Mouse (Mus musculus) hindbrain, postnatal 0 days (tissue): ENCODE data around the gene Scaf4. TPM values are rescaled to one million over a fixed set of nuclear protein-coding genes. Genes with fewer than 3 reads are reported as not detected.

Experiments
- ATAC-seq: fragments of 200-750 bp; cut with Nextera tagmentation; 2 replicates; pipeline ENCODE4 v1.8.0; 2017; ENCODE audit warnings: mild to moderate bottlenecking, moderate TSS enrichment, moderate library complexity
- DNase-seq: peaks from one replicate; pipeline ENCODE4 v3.0.0-alpha.2; 2015; ENCODE audit warnings: low spot score
- H3K27ac ChIP-seq: fragments of 300-500 bp; sonication (generic); 2 replicates; pipeline ENCODE4 v1.5.1; 2014; ENCODE audit warnings: mild to moderate bottlenecking
- H3K27me3 ChIP-seq: fragments of 300-500 bp; sonication (generic); 2 replicates; pipeline ENCODE4 v1.6.1; 2014; ENCODE audit warnings: low read length, mixed read lengths; ENCODE audit not compliant: insufficient read depth
- H3K36me3 ChIP-seq: fragments of 300-500 bp; sonication (generic); 2 replicates; pipeline ENCODE4 v1.6.1; 2014; ENCODE audit warnings: low read length, mixed read lengths; ENCODE audit not compliant: insufficient read depth
- H3K4me1 ChIP-seq: fragments of 300-500 bp; sonication (generic); 2 replicates; pipeline ENCODE4 v1.6.1; 2014; ENCODE audit warnings: antibody characterized with exemption, low read length, mixed read lengths; ENCODE audit not compliant: insufficient read depth
- H3K4me2 ChIP-seq: fragments of 300-500 bp; sonication (generic); 2 replicates; pipeline ENCODE4 v1.6.1; 2014; ENCODE audit warnings: low read depth, mild to moderate bottlenecking, low read length, moderate library complexity, mixed read lengths
- H3K4me3 ChIP-seq: fragments of 300-500 bp; sonication (generic); 2 replicates; pipeline ENCODE4 v1.5.1; 2014; ENCODE audit warnings: low read length
- H3K9ac ChIP-seq: fragments of 300-500 bp; sonication (generic); replicated peaks from 2 replicates; pipeline ENCODE4 v1.6.1; 2014; ENCODE audit warnings: mild to moderate bottlenecking, low read length, moderate library complexity, mixed read lengths
- H3K9me3 ChIP-seq: fragments of 300-500 bp; sonication (generic); 2 replicates; pipeline ENCODE4 v1.6.1; 2016; ENCODE audit warnings: low read length, mixed read lengths
- CTCF ChIP-seq: IDR thresholded peaks from 2 replicates; pipeline ENCODE4 v1.5.1; 2016; ENCODE audit warnings: antibody characterized with exemption, control low read depth, low read depth
- WGBS: fragments of 180-500 bp; shearing (Covaris S2); extraction: QIAGEN DNeasy Blood & Tissue Kit; methylation state at CpG from one replicate; pipeline ENCODE4 v1.1.7; 2014; 5-methylcytosine and 5-hydroxymethylcytosine counted together
- polyA plus RNA-seq: library from polyadenylated mRNA; unstranded; fragments of >200 nt; fragmentation: Nextera tagmentation; extraction: Ambion mirVana; gene quantifications from 2 replicates; pipeline ENCODE4 v1.2.1, GENCODE M21; 2015
- total RNA-seq: library from RNA; depleted of rRNA; stranded (reverse); fragments of >200 nt; gene quantifications from 2 replicates; pipeline ENCODE4 v1.2.3, GENCODE M21; 2014

Gene Scaf4
- total and polyA plus RNA-seq, 2 experiments from 2014 or later = 16.8 TPM

DNA sequence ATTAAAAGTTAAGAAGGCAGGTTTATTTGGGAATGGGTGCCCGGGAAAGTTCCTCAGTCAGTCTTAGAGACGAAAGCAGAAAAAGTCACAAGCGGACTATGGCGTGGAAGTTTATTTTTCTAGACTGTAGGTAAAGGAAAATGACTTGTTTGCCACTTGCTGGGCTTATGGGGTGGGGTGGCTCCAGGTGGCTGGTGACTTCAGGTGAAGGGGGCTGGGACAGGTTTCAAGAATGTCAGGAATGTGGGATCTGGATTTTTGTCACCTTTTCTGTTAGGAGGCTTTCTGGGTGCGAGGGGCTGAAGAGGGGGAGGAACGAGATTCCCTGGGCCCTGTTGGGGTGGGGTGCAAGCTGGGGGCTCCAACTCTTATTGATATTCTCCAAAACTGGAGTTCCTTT, 7.4 kb upstream of the Scaf4 start:
- DNase-seq (no peak), ATAC-seq (no peak)
- no peak overlapping the region for H3K4me3 ChIP-seq
- no peak overlapping the region for H3K27ac ChIP-seq
- no peak overlapping the region for H3K9ac ChIP-seq
- H3K27me3 ChIP-seq = no peaks in the 10 kb centered on the region
- no peak for TF ChIP-seq CTCF
- no peak overlapping the region for H3K4me2 ChIP-seq
- H3K4me1 ChIP-seq = no peaks in the 10 kb centered on the region
- 69% methylated on average over 6 of the region's 6 CpGs for WGBS
- 0 out of 2 replicates have a peak, but pooled peaks cover 2% of the 10 kb centered on the region for H3K9me3 ChIP-seq
- no peaks in the 10 kb centered on the region for H3K36me3 ChIP-seq

DNA sequence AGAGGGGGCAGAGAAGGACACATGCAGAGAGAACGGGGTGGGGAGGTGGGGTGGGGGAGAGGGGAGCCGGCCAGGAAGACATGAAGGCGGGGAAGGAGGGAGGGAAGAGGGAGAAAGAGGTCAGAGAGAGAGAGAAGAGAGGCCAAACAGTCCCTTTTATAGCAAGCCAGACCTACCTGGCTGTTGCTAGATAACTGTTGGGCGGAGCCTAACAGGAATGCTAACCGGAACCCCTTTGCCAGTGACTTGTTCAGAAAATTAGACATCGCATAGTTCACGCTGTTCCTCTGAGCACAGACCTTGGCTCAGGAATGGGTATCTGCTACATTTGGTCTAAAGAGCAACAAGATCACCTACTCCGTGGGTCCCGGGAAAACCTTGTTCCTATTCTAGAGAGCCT, 6.7 kb upstream of the Scaf4 start:
- 64% methylated on average over 9 of the region's 9 CpGs for WGBS
- no peak for ATAC-seq
- H3K4me3 ChIP-seq = no peak overlapping the region
- no peaks in the 10 kb centered on the region for H3K36me3 ChIP-seq
- no peak for TF ChIP-seq CTCF
- no peak overlapping the region for H3K27ac ChIP-seq
- H3K9me3 ChIP-seq = 0 out of 2 replicates have a peak, but pooled peaks cover 2% of the 10 kb centered on the region
- no peak for DNase-seq
- no peaks in the 10 kb centered on the region for H3K27me3 ChIP-seq
- H3K4me2 ChIP-seq = no peak overlapping the region
- no peaks in the 10 kb centered on the region for H3K4me1 ChIP-seq
- H3K9ac ChIP-seq = no peak overlapping the region

DNA sequence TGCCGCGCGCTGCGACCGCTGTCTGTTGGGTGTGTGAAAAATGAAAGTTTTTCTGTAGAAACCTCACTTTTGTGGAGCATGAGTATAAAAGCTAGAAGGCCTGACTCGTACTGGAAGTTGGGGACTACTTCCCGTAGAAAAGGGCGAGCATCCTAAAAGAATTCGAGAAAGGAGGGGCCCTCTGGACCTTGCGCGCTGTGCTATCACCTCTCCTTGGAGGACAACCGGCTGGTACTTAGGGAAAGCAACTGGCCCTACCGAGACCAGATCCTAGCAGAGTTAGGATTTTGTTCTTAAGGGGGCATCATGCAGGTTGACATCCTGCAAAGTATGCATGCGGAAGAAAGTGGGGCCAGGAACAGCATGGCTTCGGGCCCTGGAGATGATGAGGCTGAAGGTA, 613 bp upstream of the Scaf4 start:
- DNase-seq (no peak), ATAC-seq (no peak)
- WGBS = 4% methylated on average over 15 of the region's 15 CpGs
- H3K36me3 ChIP-seq = no peaks in the 10 kb centered on the region
- peak overlapping the region; percentile 95 for H3K4me2 ChIP-seq
- no peak for TF ChIP-seq CTCF
- H3K9me3 ChIP-seq = no peaks in the 10 kb centered on the region
- H3K9ac ChIP-seq = peak overlapping the region; percentile 99
- H3K27ac ChIP-seq = peak overlapping the region; percentile 94; the same call in 1 of the 2 replicates
- peak overlapping the region; percentile 100 for H3K4me3 ChIP-seq
- H3K4me1 ChIP-seq = peaks cover 9% of the 10 kb centered on the region
- no peaks in the 10 kb centered on the region for H3K27me3 ChIP-seq

DNA sequence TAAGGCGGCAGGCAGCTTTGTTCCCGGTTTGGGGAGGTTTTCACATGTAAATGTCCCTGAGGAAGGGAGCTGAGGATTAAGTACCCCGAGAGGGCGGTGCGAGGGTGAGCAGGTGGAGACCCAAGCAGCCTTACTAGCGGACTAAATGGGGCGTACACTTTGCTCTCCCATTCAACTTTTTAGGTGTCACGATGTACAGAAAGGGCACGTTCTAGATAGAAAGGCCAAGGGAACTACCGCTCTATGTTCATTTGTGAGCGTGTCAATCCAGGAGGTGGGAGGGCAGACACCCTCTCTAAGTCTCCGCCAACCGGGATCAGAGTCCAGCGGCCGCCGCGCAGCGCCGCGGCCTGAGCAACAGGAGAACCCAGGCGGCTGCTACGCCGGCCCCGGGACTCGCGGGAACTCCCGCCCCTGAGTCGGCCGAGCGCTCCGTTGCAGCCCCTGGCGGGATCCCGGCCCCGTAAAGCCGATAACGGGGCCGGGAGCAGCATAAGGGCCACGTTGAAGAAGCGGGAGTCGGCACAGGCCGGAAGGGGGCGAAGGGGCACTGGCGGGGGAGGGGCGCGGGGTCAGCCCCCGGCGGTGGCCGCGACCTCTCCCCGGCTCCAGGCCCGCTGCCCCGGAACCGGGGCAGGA, 918 bp downstream of the Scaf4 start:
- no peaks in the 10 kb centered on the region for H3K36me3 ChIP-seq
- ATAC-seq = peak; percentile 7
- H3K27ac ChIP-seq = peak overlapping the region; percentile 94
- WGBS = under 1% methylated on average over 53 of the region's 53 CpGs
- peaks cover 9% of the 10 kb centered on the region for H3K4me1 ChIP-seq
- peak overlapping the region; percentile 99 for H3K9ac ChIP-seq
- TF ChIP-seq CTCF = no peak
- no peaks in the 10 kb centered on the region for H3K9me3 ChIP-seq
- no peaks in the 10 kb centered on the region for H3K27me3 ChIP-seq
- peak overlapping the region; percentile 95 for H3K4me2 ChIP-seq
- DNase-seq = peak; percentile 48
- H3K4me3 ChIP-seq = peak overlapping the region; percentile 100

DNA sequence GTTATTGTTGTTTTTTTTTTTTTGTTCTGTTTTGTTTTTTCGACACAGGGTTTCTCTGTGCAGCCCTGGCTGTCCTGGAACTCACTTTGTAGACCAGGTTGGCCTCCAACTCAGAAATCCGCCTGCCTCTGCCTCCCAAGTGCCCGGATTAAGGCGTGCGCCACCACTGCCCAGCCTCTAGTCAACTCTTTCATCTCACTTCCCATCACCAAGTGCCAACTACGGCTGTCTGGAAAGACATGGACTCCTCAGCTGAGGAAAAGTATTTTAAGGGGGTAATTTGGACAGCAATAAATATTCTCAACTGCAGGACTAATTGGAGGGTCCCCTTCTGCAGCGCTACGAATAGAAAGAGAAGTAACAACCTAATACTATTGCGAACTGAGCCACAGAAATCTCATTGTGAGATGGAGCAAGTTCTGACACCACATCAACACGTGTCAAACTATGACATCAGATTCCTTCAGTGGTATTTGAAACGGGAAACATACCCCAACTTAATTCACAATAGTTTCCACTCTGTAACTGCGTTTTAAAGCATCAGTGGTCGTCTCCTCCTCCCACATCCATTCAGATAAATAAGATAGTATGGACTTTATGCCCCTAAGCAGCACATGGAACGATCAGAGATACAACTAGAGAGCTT, 1.6 kb downstream of the Scaf4 start:
- H3K9ac ChIP-seq = peak overlapping the region; percentile 99
- WGBS = 34% methylated on average over 14 of the region's 14 CpGs
- TF ChIP-seq CTCF = no peak
- peaks cover 9% of the 10 kb centered on the region for H3K4me1 ChIP-seq
- H3K4me2 ChIP-seq = peak overlapping the region; percentile 95
- H3K27ac ChIP-seq = peak overlapping the region; percentile 94; the same call in 1 of the 2 replicates
- H3K4me3 ChIP-seq = peak overlapping the region; percentile 100
- ATAC-seq (no peak), DNase-seq (no peak)
- no peaks in the 10 kb centered on the region for H3K9me3 ChIP-seq
- no peaks in the 10 kb centered on the region for H3K36me3 ChIP-seq
- no peaks in the 10 kb centered on the region for H3K27me3 ChIP-seq

DNA sequence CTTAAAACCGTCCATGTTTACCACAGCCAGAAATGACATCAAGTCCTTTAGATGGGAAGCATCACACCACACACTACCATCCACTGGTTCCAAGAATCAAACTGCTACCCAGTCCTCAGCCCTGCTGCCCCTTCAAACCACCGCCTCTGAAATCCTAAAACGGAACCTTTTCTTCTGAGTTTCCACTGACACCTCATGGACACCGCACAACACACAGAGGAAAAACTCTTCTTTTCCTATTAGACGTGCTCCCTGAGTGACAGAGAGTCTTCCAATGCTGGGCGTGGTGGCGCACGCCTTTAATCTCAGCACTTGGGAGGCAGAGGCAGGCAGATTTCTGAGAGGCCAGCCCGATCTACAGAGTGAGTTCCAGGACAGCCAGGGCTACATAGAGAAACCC, 2.9 kb downstream of the Scaf4 start:
- 91% methylated on average over 9 of the region's 9 CpGs for whole genome bisulfite sequencing
- no peaks in the 10 kb centered on the region for H3K36me3 ChIP-seq
- H3K4me1 ChIP-seq = peaks cover 9% of the 10 kb centered on the region
- no peak overlapping the region for H3K9ac ChIP-seq
- ATAC-seq (no peak), DNase-seq (no peak)
- H3K4me3 ChIP-seq = no peak overlapping the region
- no peak overlapping the region for H3K27ac ChIP-seq
- no peaks in the 10 kb centered on the region for H3K9me3 ChIP-seq
- TF ChIP-seq CTCF = no peak
- H3K27me3 ChIP-seq = no peaks in the 10 kb centered on the region
- H3K4me2 ChIP-seq = no peak overlapping the region

DNA sequence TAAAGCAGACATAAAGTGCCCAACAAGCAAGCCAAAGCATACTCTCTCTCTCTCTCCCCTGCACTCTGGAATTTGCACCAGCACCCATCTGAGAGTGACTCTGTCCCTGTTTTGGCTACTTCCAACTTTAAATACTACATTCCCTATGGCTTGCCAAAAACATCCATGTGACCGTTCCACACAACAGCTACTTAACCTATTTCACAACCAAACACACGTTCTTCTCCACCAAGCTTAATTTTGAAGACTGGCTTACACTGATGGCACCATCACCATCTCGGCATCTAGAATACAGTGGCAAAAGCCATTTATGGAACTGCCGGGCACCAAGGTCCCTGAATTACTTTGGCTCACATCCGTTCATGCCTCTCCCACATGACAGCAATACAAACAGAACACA, 3.3 kb downstream of the Scaf4 start:
- Histone ChIP-seq H3K4me2 (no peak overlapping the region), H3K4me1 (peaks cover 9% of the 10 kb centered on the region), H3K27ac (no peak overlapping the region), H3K36me3 (no peaks in the 10 kb centered on the region), H3K9me3 (no peaks in the 10 kb centered on the region), H3K27me3 (no peaks in the 10 kb centered on the region), H3K4me3 (no peak overlapping the region), H3K9ac (no peak overlapping the region)
- no peak for DNase-seq
- TF ChIP-seq CTCF = no peak
- 75% methylated on average over 5 of the region's 5 CpGs for WGBS
- ATAC-seq = no peak
